Mouse (Mus musculus) C2C12 (cell line): ENCODE results near the gene Zfp867. TPM values are rescaled to one million over a fixed set of nuclear protein-coding genes. Genes with fewer than 3 reads are reported as not detected.
A peak's percentile ranks its signal among the peaks of the same experiment; 100 is the strongest.

Source experiments
- H3K27me3 ChIP-seq: one replicate; pipeline ENCODE4 v1.6.1; 2011; ENCODE audit not compliant: control insufficient read depth, insufficient read depth, insufficient read length
- H3K36me3 ChIP-seq: one replicate; pipeline ENCODE4 v1.6.1; 2011; ENCODE audit not compliant: control insufficient read depth, insufficient read depth
- H3K4me3 ChIP-seq: one replicate; pipeline ENCODE4 v1.5.1; 2011; ENCODE audit warnings: mild to moderate bottlenecking, control low read depth; ENCODE audit not compliant: poor library complexity, insufficient read depth, severe bottlenecking
- H3K79me2 ChIP-seq: one replicate; pipeline ENCODE4 v1.6.1; 2011; ENCODE audit not compliant: control insufficient read depth, insufficient read depth
- H3K79me3 ChIP-seq: one replicate; pipeline ENCODE4 v1.6.1; 2011; ENCODE audit warnings: low read depth, control low read depth
- H3ac ChIP-seq: one replicate; pipeline ENCODE3; 2011; ENCODE audit warnings: low read depth; ENCODE audit not compliant: control insufficient read depth, insufficient read length
- CEBPB ChIP-seq: IDR thresholded peaks from one replicate; pipeline ENCODE4 v1.6.1; 2011; ENCODE audit warnings: low read depth, mild to moderate bottlenecking, control low read depth, moderate library complexity
- CTCF ChIP-seq: IDR thresholded peaks from one replicate; pipeline ENCODE4 v1.5.1; 2011; ENCODE audit not compliant: control insufficient read depth, insufficient read depth, insufficient read length
- FOSL1 ChIP-seq: IDR thresholded peaks from one replicate; pipeline ENCODE4 v1.8.0; 2011; ENCODE audit warnings: mild to moderate bottlenecking, low read length; ENCODE audit not compliant: poor library complexity, insufficient read depth, severe bottlenecking
- MAX ChIP-seq: IDR thresholded peaks from one replicate; pipeline ENCODE4 v1.6.1; 2011; ENCODE audit warnings: mild to moderate bottlenecking, control low read depth
- MYOD1 ChIP-seq: IDR thresholded peaks from one replicate; pipeline ENCODE4 v1.6.1; 2011; ENCODE audit warnings: low read depth; ENCODE audit not compliant: control insufficient read depth, insufficient read length
- MYOG ChIP-seq: IDR thresholded peaks from one replicate; pipeline ENCODE4 v1.6.1; 2011; ENCODE audit not compliant: control insufficient read depth, insufficient read length; ENCODE audit errors: extremely low read depth
- USF1 ChIP-seq: IDR thresholded peaks from one replicate; pipeline ENCODE4 v1.6.1; 2011; ENCODE audit warnings: low read depth, mild to moderate bottlenecking, control low read depth, moderate library complexity
- polyA plus RNA-seq: library from polyadenylated mRNA; unstranded; fragments of >200 nt; fragmentation: generic; extraction: Trizol; gene quantifications from one replicate; pipeline ENCODE4 v1.2.1, GENCODE M21; 2012; ENCODE audit warnings: missing spikeins

Zfp867 gene
- polyA plus RNA-seq, 1 experiment = 0.73 TPM

- peaks cover 3% of the 10 kb centered on the region for H3K36me3 ChIP-seq
- TF ChIP-seq CEBPB (no peak), USF1 (no peak), MYOG (no peak), MAX (no peak), CTCF (no peak), MYOD1 (no peak), FOSL1 (no peak)
- no peaks in the 10 kb centered on the region for H3K79me2 ChIP-seq
- H3K79me3 ChIP-seq = no peaks in the 10 kb centered on the region
- H3K27me3 ChIP-seq = no peaks in the 10 kb centered on the region
- H3K4me3 ChIP-seq = no peak overlapping the region
- no peak overlapping the region for H3ac ChIP-seq
Observed at GRCm38 (mm10) chr11:59514381-59514780, 42.1 kb upstream of the Zfp867 start.

GRCm38 (mm10) chr11:59513556-59513955 lies 41.3 kb upstream of the Zfp867 start:
- Histone ChIP-seq H3K79me3 (no peaks in the 10 kb centered on the region), H3ac (no peak overlapping the region), H3K4me3 (no peak overlapping the region), H3K36me3 (peaks cover 3% of the 10 kb centered on the region), H3K79me2 (no peaks in the 10 kb centered on the region), H3K27me3 (no peaks in the 10 kb centered on the region)
- no peak for TF ChIP-seq CTCF
- no peak for TF ChIP-seq MAX
- no peak for TF ChIP-seq FOSL1
- TF ChIP-seq CEBPB = no peak
- TF ChIP-seq MYOG = no peak
- TF ChIP-seq USF1 = no peak
- no peak for TF ChIP-seq MYOD1

DNA sequence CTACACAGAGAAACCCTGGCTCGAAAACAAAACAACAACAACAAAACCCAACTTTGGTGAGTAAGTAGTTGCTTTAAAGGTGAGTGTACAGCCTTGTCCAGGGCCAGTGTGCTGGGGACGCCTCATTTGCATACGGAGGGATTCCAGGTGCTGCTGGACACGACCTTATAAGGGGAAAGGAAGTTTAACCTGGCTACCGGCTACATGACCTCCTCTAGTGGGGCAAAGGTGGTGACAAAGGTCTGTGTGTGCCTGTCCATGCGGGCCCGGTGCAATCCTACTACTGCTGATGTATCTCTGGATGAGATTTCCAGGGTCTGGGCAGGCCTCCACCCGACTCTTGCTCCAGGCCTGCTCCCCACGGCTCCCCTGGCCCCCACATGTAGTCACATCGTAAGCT lies 40.5 kb upstream of the Zfp867 start:
- Histone ChIP-seq H3K36me3 (peaks cover 3% of the 10 kb centered on the region), H3K79me3 (no peaks in the 10 kb centered on the region), H3K4me3 (no peak overlapping the region), H3ac (no peak overlapping the region), H3K27me3 (no peaks in the 10 kb centered on the region), H3K79me2 (peaks cover 4% of the 10 kb centered on the region)
- no peak for TF ChIP-seq USF1
- TF ChIP-seq MAX = no peak
- TF ChIP-seq CEBPB = no peak
- no peak for TF ChIP-seq FOSL1
- no peak for TF ChIP-seq CTCF
- no peak for TF ChIP-seq MYOD1
- no peak for TF ChIP-seq MYOG

DNA sequence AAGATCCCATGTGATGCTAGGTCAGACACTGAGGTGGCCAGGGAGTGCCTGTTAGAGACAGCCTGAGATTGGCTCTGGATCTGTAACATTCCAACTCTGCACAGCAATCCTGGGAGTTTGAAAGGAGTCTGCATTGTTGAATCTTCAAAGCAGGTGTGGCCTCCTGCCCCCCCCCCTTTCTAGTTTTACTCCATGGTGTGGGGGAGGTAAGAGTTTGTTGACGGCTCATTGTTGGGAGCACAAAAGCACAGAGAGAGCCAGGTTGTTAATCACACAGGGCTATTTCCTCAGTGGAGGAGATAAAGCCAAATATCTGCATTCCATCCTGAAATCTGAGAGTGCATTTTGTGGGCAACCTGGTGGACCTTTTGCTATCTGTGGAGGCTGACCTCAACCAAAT lies 39.3 kb upstream of the Zfp867 start:
- Histone ChIP-seq H3K4me3 (no peak overlapping the region), H3ac (no peak overlapping the region), H3K79me3 (no peaks in the 10 kb centered on the region), H3K79me2 (peaks cover 16% of the 10 kb centered on the region), H3K27me3 (no peaks in the 10 kb centered on the region), H3K36me3 (peaks cover 3% of the 10 kb centered on the region)
- TF ChIP-seq MYOD1 (no peak), MYOG (no peak), MAX (no peak), USF1 (no peak), CEBPB (no peak), FOSL1 (no peak), CTCF (no peak)

- TF ChIP-seq MAX (no peak), FOSL1 (no peak), CEBPB (no peak), CTCF (no peak), USF1 (no peak), MYOD1 (no peak), MYOG (no peak)
- Histone ChIP-seq H3K36me3 (peaks cover 35% of the 10 kb centered on the region), H3K79me2 (peaks cover 58% of the 10 kb centered on the region), H3K79me3 (peaks cover 25% of the 10 kb centered on the region), H3K4me3 (peak overlapping the region; percentile 99), H3ac (peak overlapping the region; percentile 64), H3K27me3 (no peaks in the 10 kb centered on the region)
Observed at GRCm38 (mm10) chr11:59506713-59507074, 34.4 kb upstream of the Zfp867 start.

DNA sequence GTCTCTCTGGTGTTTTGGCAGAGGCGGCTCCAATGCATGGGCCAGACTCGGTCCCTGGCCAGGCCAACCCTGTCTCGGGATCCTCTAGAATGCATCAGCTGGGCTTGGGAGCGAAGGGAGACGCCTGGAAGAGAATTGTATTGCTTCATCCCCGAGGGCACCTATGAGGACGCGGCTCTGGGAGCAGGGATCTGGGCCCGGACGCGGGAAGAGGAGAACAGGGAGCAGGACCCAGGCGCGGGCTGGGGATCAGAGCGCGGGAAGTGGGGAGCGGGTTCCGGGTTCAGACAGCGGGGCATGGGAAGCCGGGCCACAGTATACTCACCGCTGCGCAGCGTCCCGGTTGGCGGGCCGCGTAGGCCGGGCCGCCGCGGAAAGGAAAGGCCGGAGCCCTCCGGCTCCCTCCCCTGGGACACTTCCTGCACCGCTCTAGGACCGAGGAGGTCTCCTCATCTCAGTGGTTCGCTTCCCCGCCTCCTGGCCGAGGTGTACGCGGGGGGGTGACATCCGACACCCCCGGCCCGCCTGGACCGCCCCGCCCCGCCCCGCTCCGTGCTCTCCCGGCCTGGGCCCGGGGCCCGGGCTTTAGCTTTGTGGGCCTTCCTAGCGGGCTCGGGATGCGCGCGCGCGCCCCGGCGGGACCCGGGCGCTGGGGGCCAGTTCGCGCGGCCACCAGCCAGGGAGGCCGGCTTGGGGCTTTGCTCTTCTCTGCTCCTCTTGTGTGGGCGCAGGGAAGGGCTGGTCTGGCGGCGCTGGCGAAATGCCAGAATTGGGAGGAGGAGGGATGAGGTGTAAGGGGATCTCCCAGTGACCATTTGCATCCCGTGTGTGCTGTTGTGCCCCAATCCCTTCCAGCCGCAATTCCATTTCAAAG lies 33.8 kb upstream of the Zfp867 start:
- Histone ChIP-seq H3K4me3 (peak overlapping the region; percentile 99), H3K36me3 (peaks cover 39% of the 10 kb centered on the region), H3ac (peak overlapping the region; percentile 82), H3K27me3 (no peaks in the 10 kb centered on the region), H3K79me3 (peaks cover 25% of the 10 kb centered on the region), H3K79me2 (peaks cover 58% of the 10 kb centered on the region)
- TF ChIP-seq CEBPB (peak; percentile 9), MAX (peak; percentile 22), MYOD1 (no peak)

DNA sequence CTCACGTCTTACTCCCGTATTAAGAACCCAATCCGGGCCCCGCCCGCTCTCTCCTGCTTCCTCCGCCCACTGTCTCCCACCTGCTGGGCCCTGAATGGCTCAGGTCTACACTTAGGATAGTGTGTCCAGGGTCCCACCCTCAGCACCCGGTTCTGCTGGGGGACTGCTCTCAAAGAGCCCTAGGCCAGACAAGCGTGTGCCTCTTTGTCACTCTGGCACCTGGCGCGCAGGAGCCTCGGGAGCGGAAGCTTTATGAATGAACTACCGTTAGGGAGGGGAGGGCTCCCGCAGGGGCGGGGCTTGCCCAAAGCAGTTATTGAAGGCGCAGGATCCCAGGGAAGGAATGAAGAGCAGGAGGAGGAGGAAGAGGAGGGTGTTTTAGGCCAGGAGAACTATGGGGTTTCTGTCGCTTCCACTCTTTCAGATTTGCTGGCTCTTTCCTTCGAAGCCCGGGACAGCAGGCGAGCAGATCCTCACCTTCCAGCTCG lies 33.1 kb upstream of the Zfp867 start:
- TF ChIP-seq MYOG = no peak
- no peak for TF ChIP-seq CEBPB
- no peak for TF ChIP-seq USF1
- no peak for TF ChIP-seq FOSL1
- TF ChIP-seq CTCF = no peak
- TF ChIP-seq MYOD1 = no peak
- TF ChIP-seq MAX = no peak
- Histone ChIP-seq H3ac (peak overlapping the region; percentile 82), H3K4me3 (peak overlapping the region; percentile 99), H3K79me2 (peaks cover 62% of the 10 kb centered on the region), H3K27me3 (no peaks in the 10 kb centered on the region), H3K36me3 (peaks cover 45% of the 10 kb centered on the region), H3K79me3 (peaks cover 25% of the 10 kb centered on the region)
